19 mouse cellular contexts compared by ENCODE assay signal in the genomic region with DNA sequence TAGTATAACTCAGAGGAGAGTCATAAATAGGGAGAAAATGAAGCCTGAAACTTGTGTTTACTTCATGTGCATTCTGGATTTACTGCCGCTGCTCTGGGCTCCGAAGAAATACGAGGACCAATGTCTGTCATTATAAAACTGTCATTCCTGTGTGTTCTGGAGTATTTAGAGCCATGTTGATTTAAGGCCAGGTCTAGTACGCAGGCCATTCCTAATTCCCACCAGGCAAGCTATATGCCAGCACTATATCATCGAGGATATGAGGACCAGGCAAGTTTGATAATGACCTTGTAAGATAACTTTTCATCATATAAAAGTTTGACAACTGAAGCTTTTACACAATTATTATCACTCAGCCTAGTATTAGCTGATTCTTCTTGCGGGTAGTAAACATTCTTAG.
"Had no signal": no experiment of that assay in that cellular context is flagged by ENCODE, and none has a peak within 500 bp of the region (broad histone marks: within the 10 kb centered on the region; RNA-seq: fewer than 3 reads in every experiment).

No protein-coding gene starts in this region.

- H3K27ac ChIP-seq: limb, embryonic 13.5 days; liver, embryonic 12.5 days; liver, embryonic 15.5 days; lung, embryonic 15.5 days; neural tube, embryonic 12.5 days; stomach, postnatal 0 days had no signal

- ATAC-seq: intestine, postnatal 0 days; liver, embryonic 12.5 days had no signal

- DNase-seq: kidney, adult 9 months; kidney, postnatal 36 days; liver; lung, adult 18-20 months; lung, postnatal 36 days; right cerebral cortex, postnatal 4 days; thymus, adult 2 months; thymus, postnatal 14 days; thymus, postnatal 4 days had no signal

- H3K4me2 ChIP-seq: limb, embryonic 13.5 days; liver, embryonic 12.5 days; liver, embryonic 15.5 days; lung, embryonic 15.5 days; midbrain, embryonic 11.5 days; neural tube, embryonic 12.5 days had no signal

- H3K4me1 ChIP-seq: limb, embryonic 13.5 days; liver, embryonic 12.5 days; liver, embryonic 15.5 days; lung, embryonic 15.5 days; megakaryocyte, embryonic 14.5 days had no signal

- H3K9ac ChIP-seq: limb, embryonic 13.5 days; liver, embryonic 12.5 days; liver, embryonic 15.5 days; lung, embryonic 15.5 days; neural tube, embryonic 12.5 days had no signal

- H3K9me3 ChIP-seq: limb, embryonic 10.5 days; limb, embryonic 13.5 days; liver, embryonic 12.5 days; liver, embryonic 15.5 days; lung, embryonic 15.5 days; megakaryocyte, embryonic 14.5 days; neural tube, embryonic 12.5 days had no signal

- H3K36me3 ChIP-seq: limb, embryonic 10.5 days; limb, embryonic 13.5 days; liver, embryonic 12.5 days; liver, embryonic 15.5 days; lung, embryonic 15.5 days; neural tube, embryonic 12.5 days had no signal

- H3K27me3 ChIP-seq: limb, embryonic 13.5 days; liver, embryonic 12.5 days; liver, embryonic 15.5 days; lung, embryonic 15.5 days; neural tube, embryonic 12.5 days had no signal

- H3K4me3 ChIP-seq: limb, embryonic 10.5 days; limb, embryonic 13.5 days; liver, embryonic 12.5 days; liver, embryonic 15.5 days; lung, embryonic 15.5 days; megakaryocyte, embryonic 14.5 days; neural tube, embryonic 12.5 days had no signal
